In the genomic region with DNA sequence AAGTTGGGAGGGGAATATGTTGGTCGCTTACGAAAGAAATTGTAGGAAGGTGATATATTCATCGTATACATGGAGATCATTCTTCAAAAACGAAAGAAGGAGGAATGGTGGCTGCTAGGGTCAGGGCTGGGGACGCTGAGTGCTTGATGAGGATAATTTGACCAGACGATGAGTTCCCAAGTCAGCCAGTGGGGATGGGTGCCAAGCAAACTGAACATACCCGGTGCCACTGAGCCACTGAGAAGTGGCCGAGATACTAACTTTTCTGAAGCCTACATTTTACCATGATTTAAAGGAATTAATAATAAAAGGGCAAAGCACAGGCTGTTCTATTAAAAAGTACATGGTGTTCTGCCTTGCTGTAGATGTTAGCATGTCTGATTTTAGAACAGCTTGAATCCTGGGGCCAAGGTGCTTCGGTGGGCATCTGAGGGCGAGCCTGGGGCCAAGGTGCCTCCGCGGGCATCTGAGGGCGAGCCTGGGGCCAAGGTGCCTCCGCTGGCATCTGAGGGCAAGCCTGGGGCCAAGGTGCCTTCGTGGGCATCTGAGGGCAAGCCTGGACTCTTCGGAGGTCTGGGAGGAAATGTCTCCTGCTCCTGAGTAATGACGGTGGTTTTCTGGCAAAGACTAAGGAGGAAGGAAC, we compare ENCODE assay signal across 16 mouse cellular contexts. TPM values are rescaled to one million over a fixed set of nuclear protein-coding genes. Genes with fewer than 3 reads are reported as not detected.
DNase-seq lines count a peak whose midpoint lies in the region; ATAC-seq and TF ChIP-seq lines count a peak whose summit lies in the region.
"Had no signal": no experiment of that assay in that cellular context is flagged by ENCODE, and none has a peak within 500 bp of the region (broad histone marks: within the 10 kb centered on the region; RNA-seq: fewer than 3 reads in every experiment).

No protein-coding gene starts in this region.

- peak; percentile 6 to 31 for DNase-seq in adrenal gland, adult 18-20 months (ENCODE audit: low spot score in 2 of 2)
- DNase-seq in adrenal gland, postnatal 4 days (ENCODE audit: low spot score in 2 of 2): no peak
- peak; percentile 71 for DNase-seq in gastrocnemius, adult 2 months
- no peak for DNase-seq in gastrocnemius, postnatal 4 days (ENCODE audit: low spot score in 2 of 2)
- peak; percentile 22 to 77 for DNase-seq in heart, postnatal 36 days
- DNase-seq in urinary bladder, postnatal 14 days (ENCODE audit: low spot score): peak; percentile 5
- no peak for DNase-seq in urinary bladder, postnatal 10 days (ENCODE audit: low spot score)
- DNase-seq: layer of hippocampus, postnatal 36 days had no signal

- no peaks in the 10 kb centered on the region for H3K27me3 ChIP-seq in heart, embryonic 12.5 days (replicated peaks)
- H3K27me3 ChIP-seq: forebrain, embryonic 15.5 days; hindbrain, embryonic 15.5 days had no signal

- peak overlapping the region; percentile 97 for H3K27ac ChIP-seq in gastrocnemius, adult 2 months
- no peak overlapping the region for H3K27ac ChIP-seq in heart, embryonic 12.5 days (ENCODE audit: poor library complexity, severe bottlenecking)
- H3K27ac ChIP-seq: embryonic facial prominence, embryonic 12.5 days; forebrain, embryonic 15.5 days; heart, embryonic 10.5 days; hindbrain, embryonic 15.5 days; kidney, postnatal 0 days; limb, embryonic 15.5 days had no signal

- intact Hi-C loops in gastrocnemius, adult 2 months (cut with DNase I): loop anchor here (1.0 kb wide), 2 partner anchors 18 to 40 kb away; no protein-coding TSS in a partner anchor
- intact Hi-C loops in heart, postnatal 36 days (cut with DNase I): no loop called here

- ATAC-seq in heart, embryonic 12.5 days (ENCODE audit: insufficient number of reproducible peaks, low FRiP score): no peak
- ATAC-seq: CD4-positive, CD25-positive, alpha-beta regulatory T cell, adult 4 months; forebrain, embryonic 15.5 days had no signal

- H3K9me3 ChIP-seq in heart, embryonic 12.5 days (replicated peaks): 0 out of 2 replicates have a peak, but pooled peaks cover 6% of the 10 kb centered on the region
- H3K9me3 ChIP-seq: embryonic facial prominence, embryonic 12.5 days; forebrain, embryonic 15.5 days; heart, embryonic 10.5 days; hindbrain, embryonic 15.5 days; limb, embryonic 15.5 days had no signal

- peaks cover 23% of the 10 kb centered on the region for H3K4me1 ChIP-seq in heart, embryonic 12.5 days (replicated peaks)
- H3K4me1 ChIP-seq: embryonic facial prominence, embryonic 12.5 days had no signal

- no peak for TF ChIP-seq CTCF in gastrocnemius, adult 2 months (IDR thresholded peaks at IDR 0.05)

- no peaks in the 10 kb centered on the region for H3K36me3 ChIP-seq in heart, embryonic 12.5 days
- H3K36me3 ChIP-seq: embryonic facial prominence, embryonic 12.5 days; forebrain, embryonic 15.5 days; heart, embryonic 10.5 days; hindbrain, embryonic 15.5 days; limb, embryonic 15.5 days had no signal

- H3K9ac ChIP-seq in heart, embryonic 12.5 days: no peak overlapping the region
- H3K9ac ChIP-seq: embryonic facial prominence, embryonic 12.5 days; forebrain, embryonic 15.5 days; hindbrain, embryonic 15.5 days; limb, embryonic 15.5 days had no signal

- peak overlapping the region; percentile 58 for H3K4me3 ChIP-seq in gastrocnemius, adult 2 months
- H3K4me3 ChIP-seq in heart, embryonic 12.5 days: no peak overlapping the region
- H3K4me3 ChIP-seq: embryonic facial prominence, embryonic 12.5 days; forebrain, embryonic 15.5 days; heart, embryonic 10.5 days; hindbrain, embryonic 15.5 days; limb, embryonic 15.5 days had no signal

- 73% methylated on average over 17 of the region's 17 CpGs for WGBS in heart, embryonic 12.5 days

- no peak overlapping the region for H3K4me2 ChIP-seq in heart, embryonic 12.5 days
- H3K4me2 ChIP-seq: embryonic facial prominence, embryonic 12.5 days; forebrain, embryonic 15.5 days; hindbrain, embryonic 15.5 days; limb, embryonic 15.5 days had no signal

RNA-seq across cellular contexts. Expression of gene Dnajc11, which starts 31.3 kb away (rescaled TPM):
- total RNA-seq in adrenal gland, adult 18-20 months (2021): 10 to 100 TPM; 78.1 to 88.9 TPM
- 10 to 100 TPM; 86.2 to 94.5 TPM for total RNA-seq in adrenal gland, postnatal 4 days (2021)
- 10 to 100 TPM; 52.8 to 70.8 TPM for total RNA-seq in gastrocnemius, adult 2 months (2021)
- total RNA-seq in gastrocnemius, postnatal 4 days (2021): 10 to 100 TPM; 60.8 to 81.1 TPM
- 10 to 100 TPM; 72.7 to 88.8 TPM for total RNA-seq in heart, postnatal 36 days (2021)
- polyA plus RNA-seq in heart, embryonic 12.5 days (2016; fragmentation: Nextera tagmentation; extraction: Ambion mirVana): 61.1 and 63.8 TPM in 2 replicates

RNA-seq across cellular contexts. Expression of gene Camta1, which starts 40.5 kb away (rescaled TPM):
- 10 to 100 TPM; 37.2 to 38.2 TPM for total RNA-seq in adrenal gland, adult 18-20 months (2021)
- total RNA-seq in adrenal gland, postnatal 4 days (2021): 10 to 100 TPM; 51.1 to 60.0 TPM
- total RNA-seq in gastrocnemius, adult 2 months (2021): 100 to 1,000 TPM in 1 of 2 experiments, 10 to 100 TPM in 1; 95.9 to 126 TPM
- 100 to 1,000 TPM in 1 of 2 experiments, 10 to 100 TPM in 1; 87.9 to 105 TPM for total RNA-seq in gastrocnemius, postnatal 4 days (2021)
- 100 to 1,000 TPM; 217 to 218 TPM for total RNA-seq in heart, postnatal 36 days (2021)
- polyA plus RNA-seq in heart, embryonic 12.5 days (2016; fragmentation: Nextera tagmentation; extraction: Ambion mirVana): 159 and 165 TPM in 2 replicates

Comparison
In these comparisons a context has a peak if more than half of its experiments do, and no peak if none do; other contexts are left out.
1. DNase-seq: peak in adrenal gland, adult 18-20 months (2 of 2), gastrocnemius, adult 2 months (single experiment), heart, postnatal 36 days (2 of 2) and urinary bladder, postnatal 14 days (single experiment); none in adrenal gland, postnatal 4 days (0 of 2), gastrocnemius, postnatal 4 days (0 of 2) and urinary bladder, postnatal 10 days (single experiment).